Mouse (Mus musculus) erythroid progenitor cell, adult 5-6 weeks (primary cell): ENCODE results near the gene Podn. TPM values are rescaled to one million over a fixed set of nuclear protein-coding genes. Genes with fewer than 3 reads are reported as not detected.

Experiments
- ATAC-seq: replicated peaks from 2 replicates; pipeline ENCODE4 v1.8.0; 2016; ENCODE audit warnings: moderate number of reproducible peaks, mild to moderate bottlenecking, moderate TSS enrichment, inconsistent platforms; ENCODE audit not compliant: poor library complexity, low FRiP score, severe bottlenecking
- total RNA-seq, 2 experiments: library from RNA; stranded (forward) in 1 of 2; stranded (reverse) in 1 of 2; fragments of 150-400 nt in 1 of 2; fragments of 186-747, 209-891 nt in 1 of 2; gene quantifications; 2 replicates each; pipeline versions ENCODE4 v1.2.3 to v1.2.4; 2015 to 2017; ENCODE audit warnings: low replicate concordance in 2 of 2

Gene Podn
- total RNA-seq, 2 experiments from 2014 or later: not detected

GRCm38 (mm10) chr4:107979530-107979929 lies 116.7 kb downstream of the Podn start:
- ATAC-seq: no peak

GRCm38 (mm10) chr4:107977593-107977992 lies 118.7 kb downstream of the Podn start:
- ATAC-seq: no peak

- ATAC-seq: no peak
Observed at GRCm38 (mm10) chr4:107975004-107975403, 121.2 kb downstream of the Podn start.

GRCm38 (mm10) chr4:107974527-107974926 lies 121.7 kb downstream of the Podn start:
- ATAC-seq: no peak

GRCm38 (mm10) chr4:107971162-107971561 lies 125.1 kb downstream of the Podn start:
- no peak for ATAC-seq

GRCm38 (mm10) chr4:107969781-107970180 lies 126.5 kb downstream of the Podn start:
- no peak for ATAC-seq

- no peak for ATAC-seq
Observed at GRCm38 (mm10) chr4:107967966-107968682, 128.1 kb downstream of the Podn start, which contains the start of gene Slc1a7. Gene Slc1a7, plus strand, starts transcription at chr4:107968332.

GRCm38 (mm10) chr4:107966416-107967109 lies 129.7 kb downstream of the Podn start:
- no peak for ATAC-seq

Other genes starting within 250 kb of the Podn start
- gene Magoh, start 216.7 kb downstream of the Podn start, total RNA-seq (2015; ENCODE audit: low replicate concordance): 67.8 and 71.7 TPM in 2 replicates
- gene Magoh, start 216.7 kb downstream of the Podn start, total RNA-seq (2017; ENCODE audit: low replicate concordance): 51.1 and 55.3 TPM in 2 replicates
- gene 0610037L13Rik, start 206.6 kb downstream of the Podn start, total RNA-seq (2015; ENCODE audit: low replicate concordance): 17.7 and 19.3 TPM in 2 replicates
- 3.9 and 10.7 TPM in 2 replicates for gene 0610037L13Rik, start 206.6 kb downstream of the Podn start, total RNA-seq (2017; ENCODE audit: low replicate concordance)
- 6.3 and 14.4 TPM in 2 replicates for gene Cpt2, start 172.8 kb downstream of the Podn start, total RNA-seq (2015; ENCODE audit: low replicate concordance)
- 18.5 and 19.1 TPM in 2 replicates for gene Cpt2, start 172.8 kb downstream of the Podn start, total RNA-seq (2017; ENCODE audit: low replicate concordance)
- gene Slc1a7, start 128.1 kb downstream of the Podn start, total RNA-seq (2015; ENCODE audit: low replicate concordance): not detected in 2 replicates
- not detected in 2 replicates for gene Slc1a7, start 128.1 kb downstream of the Podn start, total RNA-seq (2017; ENCODE audit: low replicate concordance)
- gene Scp2, start 48.6 kb upstream of the Podn start, total RNA-seq (2015; ENCODE audit: low replicate concordance): 71.3 and 122 TPM in 2 replicates
- 52.6 and 102 TPM in 2 replicates for gene Scp2, start 48.6 kb upstream of the Podn start, total RNA-seq (2017; ENCODE audit: low replicate concordance)
- 6.7 TPM in 1 of 2 replicates, not detected in the other for gene Echdc2, start 69.0 kb upstream of the Podn start, total RNA-seq (2015; ENCODE audit: low replicate concordance)
- gene Echdc2, start 69.0 kb upstream of the Podn start, total RNA-seq (2017; ENCODE audit: low replicate concordance): not detected in 2 replicates
- not detected in 2 replicates for gene Zyg11a, start 121.6 kb upstream of the Podn start, total RNA-seq (2015; ENCODE audit: low replicate concordance)
- gene Zyg11a, start 121.6 kb upstream of the Podn start, total RNA-seq (2017; ENCODE audit: low replicate concordance): not detected in 2 replicates
- 3.8 and 5.0 TPM in 2 replicates for gene Zyg11b, start 204.7 kb upstream of the Podn start, total RNA-seq (2015; ENCODE audit: low replicate concordance)
- gene Zyg11b, start 204.7 kb upstream of the Podn start, total RNA-seq (2017; ENCODE audit: low replicate concordance): 2.0 and 4.5 TPM in 2 replicates
- 2.5 TPM in 1 of 2 replicates, not detected in the other for gene Coa7, start 231.7 kb upstream of the Podn start, total RNA-seq (2015; ENCODE audit: low replicate concordance)
- gene Coa7, start 231.7 kb upstream of the Podn start, total RNA-seq (2017; ENCODE audit: low replicate concordance): 2.8 and 11.9 TPM in 2 replicates